Mouse (Mus musculus) brain, embryonic 18.5 days (tissue): ENCODE results near the gene Pld4.

ENCODE experiments used
- DNase-seq: peaks from one replicate; pipeline ENCODE4 v3.0.0-alpha.2; 2012; ENCODE audit warnings: low read depth, low spot score

The Pld4 gene

DNA sequence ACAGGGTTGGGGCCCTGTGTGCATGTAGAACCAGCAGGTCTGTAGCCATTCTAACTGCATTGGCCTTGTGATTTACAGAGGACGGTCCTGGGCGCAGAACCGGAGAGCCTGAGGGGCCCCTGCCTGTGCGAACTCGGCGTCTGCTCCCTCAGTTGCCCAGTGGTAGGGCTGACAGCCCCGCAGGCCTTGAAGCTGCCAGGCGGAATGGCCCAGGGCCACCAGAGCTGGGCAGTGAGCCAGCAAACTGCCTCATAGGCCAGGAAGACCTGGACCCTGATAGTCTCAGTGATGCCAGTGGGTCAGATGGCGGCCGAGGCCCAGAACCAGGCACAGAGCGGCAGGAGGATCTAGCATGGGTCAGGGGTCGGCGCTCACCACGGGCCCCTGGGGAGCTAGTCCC lies 22.7 kb upstream of the Pld4 start:
- no peak for DNase-seq

DNA sequence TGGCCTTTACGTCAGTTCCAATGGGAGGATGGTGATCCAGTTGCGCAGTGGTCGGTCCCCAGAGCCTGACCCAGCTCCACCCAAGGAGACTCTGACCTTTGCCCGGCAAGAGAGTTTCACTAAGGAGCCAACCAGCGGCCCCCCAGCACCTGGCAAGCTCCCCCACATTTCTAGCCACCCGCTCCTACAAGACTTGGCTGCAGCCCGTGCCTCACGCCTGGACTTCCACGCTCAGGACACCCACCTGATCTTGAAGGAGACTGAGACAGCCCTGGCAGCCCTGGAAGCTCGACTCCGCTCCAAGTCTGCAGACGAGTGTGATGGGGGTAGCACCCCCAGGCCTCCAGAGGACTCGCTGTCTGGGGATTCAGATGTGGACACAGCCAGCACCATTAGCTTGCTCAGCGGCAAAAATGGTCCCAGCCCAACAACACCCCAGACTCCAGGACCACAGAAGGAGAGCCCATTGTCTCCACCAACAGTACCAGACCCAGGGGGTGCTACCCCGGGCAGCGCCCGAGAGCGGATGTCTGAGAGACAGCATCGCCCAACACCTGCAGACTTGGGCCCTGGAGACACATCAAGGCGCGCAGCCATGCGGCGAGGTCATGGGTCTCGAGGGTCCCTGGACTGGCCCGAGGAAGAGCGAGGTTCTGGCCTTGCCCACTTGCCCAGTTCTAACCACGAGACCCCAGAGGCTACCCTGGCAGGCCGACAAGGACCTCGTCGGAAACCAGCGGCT lies 22.0 kb upstream of the Pld4 start:
- DNase-seq, result no peak

DNA sequence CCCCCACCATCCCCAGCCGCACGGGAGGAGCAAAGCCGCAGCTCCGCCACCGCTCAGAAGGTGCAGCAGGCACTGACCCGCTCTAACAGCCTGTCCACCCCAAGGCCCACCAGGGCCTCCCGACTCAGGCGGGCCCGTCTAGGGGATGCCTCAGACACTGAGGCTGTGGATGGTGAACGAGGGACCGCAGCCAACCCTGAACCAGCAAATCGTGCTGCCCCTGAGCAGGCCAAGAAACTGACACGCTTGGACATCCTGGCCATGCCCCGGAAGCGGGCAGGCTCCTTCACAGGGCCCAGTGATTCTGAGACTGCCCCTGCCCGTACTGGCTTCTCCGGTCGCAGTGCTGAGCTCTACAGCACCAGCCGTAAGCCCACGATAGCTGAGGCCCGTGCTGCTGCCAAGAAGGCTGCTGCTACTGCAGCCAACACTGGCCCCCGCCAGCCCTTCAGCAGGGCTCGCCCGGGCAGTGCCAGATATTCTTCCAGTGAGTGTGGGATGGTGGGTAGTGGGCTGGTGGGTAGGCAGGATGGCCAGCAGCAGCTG lies 21.4 kb upstream of the Pld4 start:
- DNase-seq, result no peak

GRCm38 (mm10) chr12:112742768-112743167 lies 17.7 kb upstream of the Pld4 start:
- DNase-seq, result no peak

GRCm38 (mm10) chr12:112743168-112743975 lies 17.1 kb upstream of the Pld4 start:
- DNase-seq, result peak; percentile 39

- no peak for DNase-seq
Observed at GRCm38 (mm10) chr12:112744211-112744610, 16.2 kb upstream of the Pld4 start.

GRCm38 (mm10) chr12:112744891-112745580 lies 15.4 kb upstream of the Pld4 start:
- DNase-seq, result no peak

- no peak for DNase-seq
Observed at GRCm38 (mm10) chr12:112745716-112746115, 14.7 kb upstream of the Pld4 start.

GRCm38 (mm10) chr12:112746461-112746807 lies 14.0 kb upstream of the Pld4 start:
- no peak for DNase-seq

- DNase-seq, result peak; percentile 72
Observed at GRCm38 (mm10) chr12:112746808-112747605, 13.4 kb upstream of the Pld4 start.

DNA sequence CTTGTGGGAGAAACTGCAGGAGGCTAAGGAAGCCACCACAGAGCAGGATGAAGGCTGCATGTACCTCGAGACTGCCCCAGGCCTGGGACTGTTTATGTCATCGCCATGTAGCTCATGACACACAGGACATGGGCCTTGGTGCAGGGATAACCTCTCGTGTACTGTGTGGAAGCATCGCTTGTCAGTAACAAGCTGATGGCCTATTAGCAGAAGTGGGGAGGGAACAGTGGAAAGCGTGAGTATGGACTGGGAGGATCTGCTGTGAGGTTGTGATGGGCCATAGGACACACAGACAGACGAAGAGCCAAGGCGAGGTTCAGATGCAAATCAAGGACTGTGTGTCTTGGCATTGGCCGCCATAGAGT lies 12.9 kb upstream of the Pld4 start:
- no peak for DNase-seq

GRCm38 (mm10) chr12:112750976-112751375 lies 9.5 kb upstream of the Pld4 start:
- DNase-seq, result no peak

DNA sequence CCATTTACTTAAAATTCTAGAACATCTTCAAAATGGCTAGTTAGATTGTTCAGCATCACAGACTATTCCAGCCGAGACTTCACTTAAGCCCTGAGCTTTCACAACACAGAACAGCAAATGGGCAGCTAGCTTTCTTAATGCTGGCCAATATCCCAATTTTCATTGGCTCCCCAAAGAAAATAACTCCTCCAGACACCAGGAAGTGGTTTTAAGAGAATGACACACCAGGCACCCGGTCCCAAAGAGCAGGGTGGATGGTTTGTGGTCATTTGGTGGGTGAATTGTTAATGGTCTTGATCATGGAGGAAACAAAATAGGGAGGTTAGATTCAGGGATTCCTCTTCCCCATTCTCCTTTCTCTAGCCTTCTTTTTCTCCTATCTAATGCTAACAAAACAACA lies 8.1 kb upstream of the Pld4 start:
- no peak for DNase-seq

DNA sequence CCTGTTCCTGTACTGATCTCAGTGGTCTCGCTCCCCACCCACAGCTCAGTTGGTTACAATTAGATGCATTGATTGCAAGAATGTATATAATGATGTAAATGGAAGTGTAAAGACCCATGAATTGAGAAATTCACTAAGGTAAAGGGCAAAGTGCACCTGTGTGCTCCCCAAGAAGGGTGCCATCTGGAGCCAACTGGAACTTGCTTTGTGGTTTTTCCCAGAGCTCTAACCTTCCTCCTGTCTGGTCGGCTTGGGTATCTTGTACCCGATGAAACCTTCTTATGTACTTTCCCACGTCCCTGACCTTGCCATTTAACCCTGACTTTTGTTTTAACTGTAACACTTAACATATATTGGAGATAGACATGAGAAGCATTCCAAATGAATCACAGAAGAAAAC lies 4.6 kb upstream of the Pld4 start:
- DNase-seq, result no peak

DNA sequence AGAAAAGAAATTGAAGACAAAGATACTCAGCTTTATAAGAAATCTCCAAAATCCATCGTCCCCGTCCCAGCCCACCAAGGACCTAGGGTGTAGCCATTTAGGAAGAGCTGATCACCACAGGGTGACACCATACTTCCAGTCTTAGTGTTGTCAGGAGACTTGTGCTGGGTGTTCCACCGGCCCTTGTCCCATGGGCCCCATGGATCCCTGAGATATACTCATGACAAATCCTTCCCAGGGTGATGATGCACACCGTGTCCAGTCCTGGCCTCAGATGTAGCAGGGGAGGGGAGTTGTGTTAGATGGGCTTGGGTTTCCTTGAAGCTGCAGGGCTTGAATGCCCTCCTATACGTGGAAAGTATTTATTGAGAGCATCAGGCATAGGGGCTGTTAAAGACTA lies 2.6 kb upstream of the Pld4 start:
- no peak for DNase-seq

GRCm38 (mm10) chr12:112759471-112759870 lies 984 bp upstream of the Pld4 start:
- no peak for DNase-seq

DNA sequence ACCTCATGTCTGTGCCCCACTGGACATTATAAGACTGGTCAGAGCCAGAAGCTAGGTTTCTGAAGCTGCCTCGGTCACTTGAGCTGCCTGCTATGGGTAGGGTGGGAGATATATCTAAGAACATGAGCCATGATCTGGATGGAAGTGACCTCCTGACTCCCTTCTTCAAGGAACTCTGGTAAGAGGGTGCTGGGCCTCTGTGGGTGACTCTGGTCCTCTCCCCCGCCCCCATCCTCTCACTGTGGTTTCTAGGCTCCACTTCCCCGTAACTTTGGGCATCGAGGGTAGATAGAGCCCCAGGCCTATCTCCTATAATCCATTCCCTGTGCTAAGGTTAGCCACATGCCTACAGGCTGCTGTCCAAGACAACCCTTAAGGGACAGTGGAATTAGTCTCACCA lies 956 bp downstream of the Pld4 start:
- no peak for DNase-seq

DNA sequence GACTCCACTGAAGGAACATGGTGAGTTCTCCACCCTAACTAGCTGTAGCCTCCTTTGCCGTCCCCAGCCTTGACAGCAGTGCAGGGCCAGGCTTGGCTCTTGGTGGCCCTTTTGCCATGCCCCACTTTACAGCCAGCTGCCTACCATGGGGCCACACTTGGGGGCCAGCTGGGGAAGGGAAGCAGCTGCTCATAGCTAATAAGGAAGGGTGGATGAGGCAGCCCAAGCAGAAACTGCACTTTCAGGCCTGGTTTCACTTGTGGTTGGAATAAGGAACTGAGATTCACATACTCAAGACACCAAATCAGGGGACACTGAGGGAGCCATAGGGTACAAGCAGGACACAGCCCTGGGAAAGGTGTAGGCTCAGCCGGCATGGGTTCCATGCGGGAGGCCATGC lies 1.6 kb downstream of the Pld4 start:
- no peak for DNase-seq

GRCm38 (mm10) chr12:112763176-112763575 lies 2.7 kb downstream of the Pld4 start:
- no peak for DNase-seq

- no peak for DNase-seq
Observed at GRCm38 (mm10) chr12:112764141-112764540, 3.7 kb downstream of the Pld4 start.

DNA sequence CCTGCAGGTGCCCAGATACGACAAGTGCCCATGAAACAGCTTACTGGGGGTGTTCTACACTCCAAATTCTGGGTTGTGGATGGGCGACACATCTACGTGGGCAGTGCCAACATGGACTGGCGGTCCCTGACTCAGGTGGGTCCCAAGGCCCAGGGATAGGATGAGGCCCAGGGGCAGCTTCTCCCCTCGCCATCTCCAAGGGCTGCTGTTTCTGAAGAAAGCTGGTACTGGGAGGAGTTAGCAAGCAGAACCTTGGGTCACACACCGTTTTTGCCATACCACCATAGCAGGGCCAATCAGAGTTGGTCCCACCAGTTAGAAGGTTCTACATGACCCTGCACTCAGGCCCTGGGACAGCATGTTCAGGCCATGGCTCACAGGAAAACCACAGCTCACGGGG lies 4.5 kb downstream of the Pld4 start:
- no peak for DNase-seq

DNA sequence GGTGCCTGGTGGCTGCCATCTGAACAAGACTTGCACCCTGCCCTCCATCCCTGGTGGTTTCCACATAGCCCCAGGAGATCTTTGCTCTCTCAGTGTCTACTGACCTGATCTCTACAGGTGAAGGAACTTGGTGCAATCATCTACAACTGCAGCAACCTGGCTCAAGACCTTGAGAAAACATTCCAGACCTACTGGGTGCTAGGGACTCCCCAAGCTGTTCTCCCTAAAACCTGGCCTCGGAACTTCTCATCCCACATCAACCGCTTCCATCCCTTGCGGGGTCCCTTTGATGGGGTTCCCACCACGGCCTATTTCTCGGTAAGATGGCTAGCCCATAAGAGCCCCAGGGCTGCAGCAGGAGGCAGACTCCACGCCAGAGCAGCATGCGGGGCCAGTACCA lies 6.1 kb downstream of the Pld4 start:
- no peak for DNase-seq
